Mouse (Mus musculus): ENCODE measurements around the gene Epm2aip1.

GRCm38 (mm10) chr9:111234701-111235100 lies 37.0 kb upstream of the Epm2aip1 start:
- no peak for TF ChIP-seq POLR2A (IDR thresholded peaks at IDR 0.05; ENCODE audit: insufficient read length, low read depth)
- TF ChIP-seq TCF12 (IDR thresholded peaks at IDR 0.05; ENCODE audit: insufficient read depth, poor library complexity, severe bottlenecking) = no peak
- TF ChIP-seq CEBPB (IDR thresholded peaks at IDR 0.05; ENCODE audit: insufficient read depth, poor library complexity, severe bottlenecking) = no peak
- TF ChIP-seq MYOD1 (IDR thresholded peaks at IDR 0.05; ENCODE audit: control insufficient read depth in 1 of 3, insufficient read length in 2 of 3, low read depth in 2 of 3) = no peak
- no peak for TF ChIP-seq MYOG (IDR thresholded peaks at IDR 0.05; ENCODE audit: control insufficient read depth in 1 of 3, insufficient read depth in 1 of 3, insufficient read length in 2 of 3, low read depth in 2 of 3)
- no peak for TF ChIP-seq POLR2AphosphoS2 (IDR thresholded peaks at IDR 0.05; ENCODE audit: insufficient read length, low read depth)
- no peak for TF ChIP-seq E2F4 (IDR thresholded peaks at IDR 0.05; ENCODE audit: insufficient read depth)
